Mouse (Mus musculus) forebrain, embryonic 12.5 days (tissue): ENCODE measurements around the gene Unc5cl. TPM values are rescaled to one million over a fixed set of nuclear protein-coding genes. Genes with fewer than 3 reads are reported as not detected.
A peak's percentile ranks its signal among the peaks of the same experiment; 100 is the strongest.

Source experiments
- ATAC-seq: fragments of 200-750 bp; cut with Nextera tagmentation; 2 replicates; pipeline ENCODE4 v1.8.0; 2017; ENCODE audit warnings: moderate TSS enrichment; ENCODE audit not compliant: low FRiP score
- H3K27ac ChIP-seq: fragments of 300-500 bp; sonication (generic); 2 replicates; pipeline ENCODE4 v1.5.1; 2016; ENCODE audit warnings: mild to moderate bottlenecking
- H3K27me3 ChIP-seq: fragments of 300-500 bp; sonication (generic); 2 replicates; pipeline ENCODE4 v1.6.1; 2016; ENCODE audit warnings: mild to moderate bottlenecking
- H3K36me3 ChIP-seq: fragments of 300-500 bp; sonication (generic); replicated peaks from 2 replicates; pipeline ENCODE4 v1.6.1; 2016; ENCODE audit warnings: mild to moderate bottlenecking
- H3K4me1 ChIP-seq: fragments of 300-500 bp; sonication (generic); 2 replicates; pipeline ENCODE4 v1.6.1; 2016
- H3K4me2 ChIP-seq: fragments of 300-500 bp; sonication (generic); 2 replicates; pipeline ENCODE4 v1.6.1; 2016; ENCODE audit warnings: mild to moderate bottlenecking, moderate library complexity
- H3K4me3 ChIP-seq: fragments of 300-500 bp; sonication (generic); replicated peaks from 2 replicates; pipeline ENCODE4 v1.5.1; 2016; ENCODE audit warnings: mild to moderate bottlenecking
- H3K9ac ChIP-seq: fragments of 300-500 bp; sonication (generic); 2 replicates; pipeline ENCODE4 v1.6.1; 2016; ENCODE audit warnings: mild to moderate bottlenecking
- H3K9me3 ChIP-seq: fragments of 300-500 bp; sonication (generic); 2 replicates; pipeline ENCODE4 v1.6.1; 2016
- WGBS: fragments of 180-500 bp; shearing (Covaris S2); methylation state at CpG from one replicate; pipeline ENCODE4 v1.1.7; 2016; 5-methylcytosine and 5-hydroxymethylcytosine counted together
- polyA plus RNA-seq: library from polyadenylated mRNA; unstranded; fragments of >200 nt; fragmentation: Nextera tagmentation; extraction: Ambion mirVana; gene quantifications from 2 replicates; pipeline ENCODE4 v1.2.1, GENCODE M21; 2016

Gene Unc5cl
- polyA plus RNA-seq, result 0.10 and 0.18 TPM in 2 replicates

- Histone ChIP-seq H3K9me3 (no peaks in the 10 kb centered on the region), H3K27ac (no peak within 1 kb of the TSS), H3K4me1 (peaks cover 5% of the 10 kb centered on the region; the same call in 1 of the 2 replicates), H3K36me3 (no peaks in the 10 kb centered on the region), H3K4me3 (no peak within 1 kb of the TSS), H3K4me2 (no peak within 1 kb of the TSS), H3K9ac (no peak within 1 kb of the TSS), H3K27me3 (no peaks in the 10 kb centered on the region)
- 61% methylated on average over 11 of the region's 11 CpGs for WGBS
- no peak for ATAC-seq
Observed at GRCm38 (mm10) chr17:48454688-48455087, at the start of gene Unc5cl. Gene Unc5cl, plus strand, starts transcription at chr17:48454901.

- Histone ChIP-seq H3K27me3 (no peaks in the 10 kb centered on the region), H3K36me3 (no peaks in the 10 kb centered on the region; the same call in 1 of the 2 replicates), H3K9ac (peak overlapping the region; percentile 99; the same call in 1 of the 2 replicates), H3K27ac (no peak overlapping the region), H3K9me3 (no peaks in the 10 kb centered on the region), H3K4me2 (peak overlapping the region; percentile 83), H3K4me3 (peak overlapping the region; percentile 83; the same call in 1 of the 2 replicates), H3K4me1 (peaks cover 27% of the 10 kb centered on the region)
- 91% methylated on average over 4 of the region's 4 CpGs for WGBS
- no peak for ATAC-seq
Observed at GRCm38 (mm10) chr17:48407154-48407553, 47.5 kb upstream of the Unc5cl start.

GRCm38 (mm10) chr17:48407910-48408525 is 46.7 kb upstream of the Unc5cl start:
- peak overlapping the region; percentile 99 for H3K9ac ChIP-seq
- H3K4me2 ChIP-seq, result peak overlapping the region; percentile 83
- H3K9me3 ChIP-seq, result no peaks in the 10 kb centered on the region
- H3K4me3 ChIP-seq, result peak overlapping the region; percentile 83
- 10% methylated on average over 8 of the region's 8 CpGs for WGBS
- peak overlapping the region; percentile 100 for H3K27ac ChIP-seq
- no peaks in the 10 kb centered on the region for H3K27me3 ChIP-seq
- no peaks in the 10 kb centered on the region for H3K36me3 ChIP-seq
- peaks cover 27% of the 10 kb centered on the region for H3K4me1 ChIP-seq
- ATAC-seq, result no peak

GRCm38 (mm10) chr17:48408526-48409291 is 46.0 kb upstream of the Unc5cl start:
- peak overlapping the region; percentile 83 for H3K4me2 ChIP-seq
- H3K36me3 ChIP-seq, result peaks cover 4% of the 10 kb centered on the region; the same call in 1 of the 2 replicates
- H3K9ac ChIP-seq, result peak overlapping the region; percentile 99
- peak overlapping the region; percentile 100 for H3K27ac ChIP-seq
- H3K27me3 ChIP-seq, result no peaks in the 10 kb centered on the region
- WGBS, result under 1% methylated on average over 47 of the region's 47 CpGs
- H3K4me1 ChIP-seq, result peaks cover 27% of the 10 kb centered on the region
- no peaks in the 10 kb centered on the region for H3K9me3 ChIP-seq
- ATAC-seq, result peak; percentile 28
- H3K4me3 ChIP-seq, result peak overlapping the region; percentile 83

GRCm38 (mm10) chr17:48409380-48410298 is 45.1 kb upstream of the Unc5cl start, which contains the start of the genes Nfya and Oard1:
Gene Nfya, minus strand, starts transcription at chr17:48409906.
Gene Oard1, plus strand, starts transcription at chr17:48410014.
- Histone ChIP-seq H3K27ac (peak within 1 kb of the TSS; percentile 100), H3K36me3 (peaks cover 11% of the 10 kb centered on the region), H3K4me3 (peak within 1 kb of the TSS; percentile 83), H3K4me2 (peak within 1 kb of the TSS; percentile 83), H3K27me3 (no peaks in the 10 kb centered on the region), H3K4me1 (peaks cover 27% of the 10 kb centered on the region), H3K9me3 (no peaks in the 10 kb centered on the region), H3K9ac (peak within 1 kb of the TSS; percentile 99)
- WGBS, result under 1% methylated on average over 66 of the region's 84 CpGs
- ATAC-seq, result peak; percentile 96

GRCm38 (mm10) chr17:48410299-48410785 is 44.4 kb upstream of the Unc5cl start:
- Histone ChIP-seq H3K27me3 (no peaks in the 10 kb centered on the region), H3K9me3 (no peaks in the 10 kb centered on the region), H3K9ac (peak overlapping the region; percentile 78), H3K4me3 (peak overlapping the region; percentile 83), H3K4me1 (peaks cover 27% of the 10 kb centered on the region), H3K36me3 (peaks cover 18% of the 10 kb centered on the region), H3K4me2 (peak overlapping the region; percentile 72), H3K27ac (peak overlapping the region; percentile 100)
- peak; percentile 3 for ATAC-seq
- WGBS, result 0% methylated on average over 13 of the region's 13 CpGs

GRCm38 (mm10) chr17:48411241-48411640 is 43.5 kb upstream of the Unc5cl start:
- Histone ChIP-seq H3K27ac (peak overlapping the region; percentile 100; the same call in 1 of the 2 replicates), H3K9me3 (no peaks in the 10 kb centered on the region), H3K9ac (peak overlapping the region; percentile 78), H3K4me1 (peaks cover 27% of the 10 kb centered on the region), H3K27me3 (no peaks in the 10 kb centered on the region), H3K4me2 (peak overlapping the region; percentile 72), H3K4me3 (peak overlapping the region; percentile 83), H3K36me3 (peaks cover 27% of the 10 kb centered on the region)
- ATAC-seq, result no peak
- WGBS, result 55% methylated on average over 8 of the region's 8 CpGs

- WGBS, result 86% methylated on average over 7 of the region's 7 CpGs
- no peak overlapping the region for H3K4me2 ChIP-seq
- H3K27ac ChIP-seq, result 0 out of 2 replicates have a peak overlapping the region, but pooled peaks have one; percentile 10
- H3K9ac ChIP-seq, result no peak overlapping the region
- H3K4me3 ChIP-seq, result no peak overlapping the region
- peaks cover 48% of the 10 kb centered on the region for H3K36me3 ChIP-seq
- H3K4me1 ChIP-seq, result peaks cover 10% of the 10 kb centered on the region
- no peak for ATAC-seq
- no peaks in the 10 kb centered on the region for H3K27me3 ChIP-seq
- no peaks in the 10 kb centered on the region for H3K9me3 ChIP-seq
Observed at GRCm38 (mm10) chr17:48416011-48416410, 38.7 kb upstream of the Unc5cl start.

- ATAC-seq, result peak; percentile 83
- peaks cover 48% of the 10 kb centered on the region for H3K36me3 ChIP-seq
- no peak overlapping the region for H3K4me3 ChIP-seq
- H3K9me3 ChIP-seq, result no peaks in the 10 kb centered on the region
- 91% methylated on average over 14 of the region's 14 CpGs for WGBS
- no peak overlapping the region for H3K4me2 ChIP-seq
- H3K9ac ChIP-seq, result no peak overlapping the region
- peaks cover 5% of the 10 kb centered on the region; the same call in 1 of the 2 replicates for H3K4me1 ChIP-seq
- no peaks in the 10 kb centered on the region for H3K27me3 ChIP-seq
- H3K27ac ChIP-seq, result 0 out of 2 replicates have a peak overlapping the region, but pooled peaks have one; percentile 10
Observed at GRCm38 (mm10) chr17:48416425-48417195, 38.1 kb upstream of the Unc5cl start.

- H3K4me2 ChIP-seq, result no peak overlapping the region
- no peaks in the 10 kb centered on the region for H3K9me3 ChIP-seq
- H3K27me3 ChIP-seq, result no peaks in the 10 kb centered on the region
- H3K4me1 ChIP-seq, result no peaks in the 10 kb centered on the region
- WGBS, result 90% methylated on average over 6 of the region's 6 CpGs
- peaks cover 48% of the 10 kb centered on the region for H3K36me3 ChIP-seq
- H3K9ac ChIP-seq, result no peak overlapping the region
- ATAC-seq, result no peak
- H3K27ac ChIP-seq, result no peak overlapping the region
- no peak overlapping the region for H3K4me3 ChIP-seq
Observed at GRCm38 (mm10) chr17:48417521-48417920, 37.2 kb upstream of the Unc5cl start.

- no peak overlapping the region for H3K4me2 ChIP-seq
- no peak overlapping the region for H3K9ac ChIP-seq
- H3K4me1 ChIP-seq, result no peaks in the 10 kb centered on the region
- H3K27ac ChIP-seq, result no peak overlapping the region
- ATAC-seq, result no peak
- H3K4me3 ChIP-seq, result no peak overlapping the region
- H3K9me3 ChIP-seq, result no peaks in the 10 kb centered on the region
- H3K27me3 ChIP-seq, result no peaks in the 10 kb centered on the region
- WGBS, result 94% methylated on average over 7 of the region's 7 CpGs
- H3K36me3 ChIP-seq, result peaks cover 48% of the 10 kb centered on the region
Observed at GRCm38 (mm10) chr17:48418174-48418573, 36.5 kb upstream of the Unc5cl start.
